14 mouse cellular contexts compared by ENCODE assay signal in genomic region chr11:3309884-3310283, GRCm38 (mm10).
"Had no signal": no experiment of that assay in that cellular context is flagged by ENCODE, and none has a peak within 500 bp of the region (broad histone marks: within the 10 kb centered on the region; RNA-seq: fewer than 3 reads in every experiment).

No protein-coding gene starts in this region.

- H3K4me3 ChIP-seq: limb, embryonic 12.5 days; liver, embryonic 13.5 days; lung, embryonic 15.5 days; midbrain, embryonic 13.5 days; neural tube, embryonic 15.5 days had no signal

- ATAC-seq: liver, postnatal 0 days; midbrain, embryonic 13.5 days had no signal

- H3K27ac ChIP-seq: limb, embryonic 12.5 days; liver, embryonic 13.5 days; lung, embryonic 15.5 days; macrophage; midbrain, embryonic 13.5 days; neural tube, embryonic 15.5 days had no signal

- DNase-seq: kidney, adult 8-10 months; kidney, postnatal 36 days; layer of hippocampus, adult 9-11 months; layer of hippocampus, postnatal 36 days; liver; liver, embryonic 13.5 days; liver, postnatal 0 days; lung, postnatal 14 days; right cerebral cortex, postnatal 14 days had no signal

- H3K4me1 ChIP-seq: lung, embryonic 15.5 days; midbrain, embryonic 13.5 days; neural tube, embryonic 15.5 days had no signal

- H3K4me2 ChIP-seq: limb, embryonic 12.5 days; liver, embryonic 13.5 days; lung, embryonic 15.5 days; midbrain, embryonic 13.5 days; neural tube, embryonic 15.5 days had no signal

- H3K27me3 ChIP-seq: limb, embryonic 12.5 days; liver, embryonic 13.5 days; lung, embryonic 15.5 days; midbrain, embryonic 13.5 days; neural tube, embryonic 15.5 days had no signal

- H3K9me3 ChIP-seq: limb, embryonic 12.5 days; liver, embryonic 13.5 days; lung, embryonic 15.5 days; midbrain, embryonic 13.5 days; neural tube, embryonic 15.5 days had no signal

- H3K9ac ChIP-seq: limb, embryonic 12.5 days; liver, embryonic 13.5 days; liver, postnatal 0 days; lung, embryonic 15.5 days; midbrain, embryonic 13.5 days; neural tube, embryonic 15.5 days had no signal
